In genomic region chr15:97000319-97001251, GRCm38 (mm10) we compare ENCODE assay signal across 8 mouse cellular contexts. TPM values are rescaled to one million over a fixed set of nuclear protein-coding genes. Genes with fewer than 3 reads are reported as not detected.
DNase-seq lines count a peak whose midpoint lies in the region; TF ChIP-seq lines count a peak whose summit lies in the region.

No protein-coding gene starts in this region.

- WGBS in cerebellum, adult 2 months, result 64% methylated on average over 17 of the region's 17 CpGs

- no peaks in the 10 kb centered on the region for H3K4me1 ChIP-seq in cerebellum, adult 2 months (ENCODE audit: control insufficient read depth, insufficient read depth, low read length)

- no peak for TF ChIP-seq POLR2A in myocyte (IDR thresholded peaks at IDR 0.05; ENCODE audit: insufficient read length, low read depth)
- no peak for TF ChIP-seq POLR2A in cerebellum, adult 2 months (IDR thresholded peaks at IDR 0.05; ENCODE audit: borderline replicate concordance, insufficient read depth, low read length)

- H3K36me3 ChIP-seq in myocyte (ENCODE audit: control insufficient read depth, insufficient read depth), result no peaks in the 10 kb centered on the region

- intact Hi-C loops in heart, postnatal 25 days (cut with DNase I), result loop anchor here (5.0 kb wide), 1 partner anchor 102 kb away; no protein-coding TSS in a partner anchor
- intact Hi-C loops in gastrocnemius, postnatal 14 days (cut with DNase I; ENCODE audit: low total_unique reads), result no loop called here

- H3K4me2 ChIP-seq in myocyte (ENCODE audit: low read depth), result peak overlapping the region; percentile 39

- TF ChIP-seq CTCF in layer of hippocampus, adult 2 months (conservative IDR thresholded peaks at IDR 0.05), result no peak
- TF ChIP-seq CTCF in cerebellum, adult 2 months (IDR thresholded peaks at IDR 0.05; ENCODE audit: borderline replicate concordance, insufficient read depth, low read depth, low read length), result no peak

- H3ac ChIP-seq in myocyte (ENCODE audit: control insufficient read depth, insufficient read length), result no peak overlapping the region

- no peak overlapping the region for H3K27ac ChIP-seq in layer of hippocampus, adult 2 months
- H3K27ac ChIP-seq in cerebellum, adult 2 months (ENCODE audit: insufficient read depth, low read length), result no peak overlapping the region

- no peaks in the 10 kb centered on the region for H3K27me3 ChIP-seq in myocyte (ENCODE audit: control insufficient read depth, insufficient read depth, insufficient read length)
- no peaks in the 10 kb centered on the region for H3K27me3 ChIP-seq in cerebellum, adult 2 months (ENCODE audit: control insufficient read depth, insufficient read depth, low read length)

- no peaks in the 10 kb centered on the region for H3K79me2 ChIP-seq in myocyte (ENCODE audit: control insufficient read depth, insufficient read depth)

- H3K4me3 ChIP-seq in myocyte, result no peak overlapping the region
- H3K4me3 ChIP-seq in layer of hippocampus, adult 2 months, result no peak overlapping the region
- H3K4me3 ChIP-seq in cerebellum, adult 2 months (replicated peaks; ENCODE audit: insufficient read depth, low read depth, low read length), result no peak overlapping the region

- DNase-seq in heart, adult 18-20 months, result peak; percentile 24 to 40
- DNase-seq in heart, postnatal 25 days (ENCODE audit: low spot score), result no peak
- peak; percentile 36 for DNase-seq in gonadal fat pad, adult 2 months (ENCODE audit: low read depth)
- DNase-seq in kidney, postnatal 10 days, result peak; percentile 44
- DNase-seq in layer of hippocampus, adult 2 months (ENCODE audit: low spot score in 2 of 2), result no peak
- no peak for DNase-seq in cerebellum, adult 2 months
- no peak for DNase-seq in gastrocnemius, postnatal 14 days

TF ChIP-seq in myocyte, 11 proteins besides CTCF, POLR2A, EP300 and RAD21:
- TF ChIP-seq TCF12 (IDR thresholded peaks at IDR 0.05; ENCODE audit: insufficient read depth, poor library complexity, severe bottlenecking) (no peak), E2F4 (IDR thresholded peaks at IDR 0.05; ENCODE audit: insufficient read depth) (no peak), TCF3 (IDR thresholded peaks at IDR 0.05; ENCODE audit: insufficient read length, low read depth) (no peak), MYOD1 (IDR thresholded peaks at IDR 0.05; ENCODE audit: control insufficient read depth in 1 of 3, insufficient read length in 2 of 3, low read depth in 2 of 3) (no peak), USF1 (IDR thresholded peaks at IDR 0.05; ENCODE audit: low read depth) (no peak), MYOG (IDR thresholded peaks at IDR 0.05; ENCODE audit: control insufficient read depth in 1 of 3, insufficient read depth in 1 of 3, insufficient read length in 2 of 3, low read depth in 2 of 3) (no peak), CEBPB (IDR thresholded peaks at IDR 0.05; ENCODE audit: insufficient read depth, poor library complexity, severe bottlenecking) (no peak), SRF (IDR thresholded peaks at IDR 0.05; ENCODE audit: control insufficient read depth, insufficient read length, low read depth) (no peak), REST (IDR thresholded peaks at IDR 0.05; ENCODE audit: insufficient read depth, insufficient read length) (no peak), MAX (IDR thresholded peaks at IDR 0.05; ENCODE audit: low read depth) (no peak)
TF ChIP-seq in myocyte: peak in this region for 0.

RNA-seq across cellular contexts. Expression of gene Slc38a4, which starts 55.2 kb away (rescaled TPM):
- 1 to 10 TPM; 3.7 to 5.0 TPM for total RNA-seq in heart, adult 18-20 months (2021)
- total RNA-seq in heart, postnatal 25 days (2021), result 10 to 100 TPM; 10.6 to 17.1 TPM
- polyA plus RNA-seq in gonadal fat pad, adult 2 months (2012; rRNA removed), result 21.3 and 45.4 TPM in 2 replicates
- polyA plus RNA-seq in myocyte (2012; fragmentation: generic; extraction: Trizol), result 0.04 TPM
- 1 to 10 TPM in 1 of 2 experiments, under 1 TPM in 1; 0.82 to 1.2 TPM for total RNA-seq in layer of hippocampus, adult 2 months (2021)
- 0.13 TPM in 2 replicates for polyA plus RNA-seq in cerebellum, adult 2 months (2012; rRNA removed)
- 100 to 1,000 TPM; 171 to 183 TPM for total RNA-seq in gastrocnemius, postnatal 14 days (2021)

Comparison
In these comparisons a context has a peak if more than half of its experiments do, and no peak if none do; other contexts are left out.
1. DNase-seq: peak in heart, adult 18-20 months (2 of 2), gonadal fat pad, adult 2 months (single experiment) and kidney, postnatal 10 days (single experiment); none in heart, postnatal 25 days (single experiment), layer of hippocampus, adult 2 months (0 of 2), cerebellum, adult 2 months (0 of 2) and gastrocnemius, postnatal 14 days (single experiment).
2. RNA of gene Slc38a4, which starts 55.2 kb away (total RNA-seq): 171 to 183 TPM in gastrocnemius, postnatal 14 days; 10.6 to 17.1 TPM in heart, postnatal 25 days, 3.7 to 5.0 TPM in heart, adult 18-20 months and 0.82 to 1.2 TPM in layer of hippocampus, adult 2 months; every median in the first group is over 4 times any median in the second.